Mouse (Mus musculus) adrenal gland, postnatal 14 days (tissue): Measurements from ENCODE around the gene Sdk2. TPM values are rescaled to one million over a fixed set of nuclear protein-coding genes. Genes with fewer than 3 reads are reported as not detected.
A peak's percentile ranks its signal among the peaks of the same experiment; 100 is the strongest.

ENCODE experiments used
- DNase-seq: peaks from one replicate; pipeline ENCODE4 v3.0.0; 2021; ENCODE audit warnings: mixed read lengths
- total RNA-seq: library from RNA; stranded (reverse); gene quantifications from 2 replicates; pipeline ENCODE4 v1.2.3, GENCODE M21; 2021

Sdk2 gene
- total RNA-seq, 1 experiment from 2014 or later: 4.4 TPM

- no peak for DNase-seq
Observed at GRCm38 (mm10) chr11:113763449-113763848, 303.4 kb downstream of the Sdk2 start.

GRCm38 (mm10) chr11:113762136-113762797 is 304.6 kb downstream of the Sdk2 start:
- peak; percentile 48 for DNase-seq

GRCm38 (mm10) chr11:113761646-113762045 is 305.2 kb downstream of the Sdk2 start:
- no peak for DNase-seq

- DNase-seq: peak; percentile 78
Observed at GRCm38 (mm10) chr11:113760476-113760875, 306.4 kb downstream of the Sdk2 start.

DNA sequence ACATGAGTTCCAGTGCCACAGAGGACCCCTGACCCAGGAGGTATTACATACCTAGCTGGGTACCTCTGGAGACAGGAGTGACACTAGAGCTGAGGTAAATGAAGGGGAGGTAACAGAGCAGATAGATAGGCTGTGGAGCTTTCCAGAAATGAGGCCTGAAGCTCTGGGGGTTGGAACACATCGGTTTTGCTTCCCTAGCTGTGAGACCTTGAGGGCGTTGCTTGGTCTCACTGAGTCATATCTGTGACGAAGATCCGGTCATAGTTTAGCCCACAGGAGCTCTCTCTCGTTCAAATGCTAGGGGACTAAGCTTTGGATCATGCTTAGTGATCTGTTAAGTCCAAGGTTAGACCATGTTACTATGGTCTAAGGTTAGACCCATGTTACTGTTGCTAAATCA is 308.0 kb downstream of the Sdk2 start:
- peak; percentile 30 for DNase-seq

- peak; percentile 54 for DNase-seq
Observed at GRCm38 (mm10) chr11:113756578-113756977, 310.3 kb downstream of the Sdk2 start.

GRCm38 (mm10) chr11:113755878-113756277 is 311.0 kb downstream of the Sdk2 start:
- no peak for DNase-seq

- no peak for DNase-seq
Observed at GRCm38 (mm10) chr11:113754845-113755244, 312.0 kb downstream of the Sdk2 start.

DNA sequence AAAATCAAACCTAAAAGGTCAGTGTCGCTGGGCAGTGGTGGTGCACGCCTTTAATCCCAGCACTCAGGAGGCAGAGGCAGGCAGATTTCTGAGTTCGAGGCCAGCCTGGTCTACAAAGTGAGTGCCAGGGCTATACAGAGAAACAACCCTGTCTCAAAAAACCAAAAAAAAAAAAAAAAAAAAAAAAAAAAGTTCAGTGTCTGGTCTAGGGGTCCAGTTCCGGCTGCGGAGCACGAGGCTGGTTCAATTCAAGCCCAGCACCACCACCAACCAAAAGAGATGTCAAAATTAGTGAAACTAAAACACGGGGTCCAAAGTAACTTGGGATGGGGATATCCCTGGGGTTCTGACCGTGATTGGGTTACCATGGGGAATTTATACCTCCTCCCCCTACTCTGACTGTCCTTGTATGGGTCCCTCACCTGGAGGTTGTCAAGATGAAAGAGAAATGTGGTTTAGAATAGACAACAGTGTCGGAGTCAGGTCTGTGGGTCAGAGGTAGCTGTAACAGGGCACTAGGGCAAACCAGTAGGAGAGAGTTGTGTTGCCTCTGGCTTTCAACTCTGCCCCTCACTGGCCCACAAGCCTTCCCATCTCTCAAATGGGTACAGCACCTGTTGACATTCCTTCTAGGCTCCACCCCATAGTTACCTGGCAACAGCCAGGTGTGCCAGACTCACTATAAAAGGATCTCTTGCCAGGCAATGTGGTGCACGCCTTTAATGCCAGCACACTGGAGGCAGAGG is 314.0 kb downstream of the Sdk2 start:
- no peak for DNase-seq

GRCm38 (mm10) chr11:113752158-113752661 is 314.6 kb downstream of the Sdk2 start:
- DNase-seq: no peak

DNA sequence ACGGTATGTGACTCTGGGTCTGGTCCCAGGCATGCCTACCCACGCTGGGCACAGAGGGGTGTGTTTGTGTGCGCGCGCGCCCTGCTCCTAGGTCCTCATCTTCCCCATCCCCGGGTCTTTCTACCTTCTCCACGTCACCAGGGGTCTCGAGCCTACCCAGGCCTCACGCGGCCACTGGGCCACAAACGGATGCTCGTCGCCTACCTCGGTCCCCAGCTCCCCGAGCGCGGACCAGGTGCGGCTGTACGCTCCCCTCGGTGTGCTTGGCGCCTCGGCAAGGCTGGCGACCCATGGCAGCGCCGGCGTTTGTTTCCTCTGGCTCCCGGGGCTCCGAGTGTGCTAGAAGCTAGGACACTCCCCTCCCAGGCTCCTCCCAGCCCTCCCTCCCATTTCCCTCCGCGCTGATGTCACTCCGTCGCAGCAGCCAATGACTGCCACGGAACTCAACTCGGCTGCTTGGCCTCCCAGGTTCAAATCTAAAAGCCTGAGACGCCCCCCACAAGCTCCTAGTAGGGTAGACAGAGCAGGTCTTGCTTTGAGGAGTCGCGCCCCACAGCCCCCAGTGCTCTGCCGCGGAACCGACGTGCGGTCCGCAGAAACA is 315.3 kb downstream of the Sdk2 start, which contains the start of gene Cdc42ep4:
TSS of gene Cdc42ep4 (minus strand) at position 398 of the 601 bp plus-strand sequence.
- DNase-seq: peak; percentile 92

- peak; percentile 89 for DNase-seq
Observed at GRCm38 (mm10) chr11:113750571-113751483, 316.0 kb downstream of the Sdk2 start.

GRCm38 (mm10) chr11:113749749-113750351 is 317.0 kb downstream of the Sdk2 start:
- DNase-seq: peak; percentile 66

GRCm38 (mm10) chr11:113748797-113749521 is 317.9 kb downstream of the Sdk2 start:
- peak; percentile 82 for DNase-seq

DNA sequence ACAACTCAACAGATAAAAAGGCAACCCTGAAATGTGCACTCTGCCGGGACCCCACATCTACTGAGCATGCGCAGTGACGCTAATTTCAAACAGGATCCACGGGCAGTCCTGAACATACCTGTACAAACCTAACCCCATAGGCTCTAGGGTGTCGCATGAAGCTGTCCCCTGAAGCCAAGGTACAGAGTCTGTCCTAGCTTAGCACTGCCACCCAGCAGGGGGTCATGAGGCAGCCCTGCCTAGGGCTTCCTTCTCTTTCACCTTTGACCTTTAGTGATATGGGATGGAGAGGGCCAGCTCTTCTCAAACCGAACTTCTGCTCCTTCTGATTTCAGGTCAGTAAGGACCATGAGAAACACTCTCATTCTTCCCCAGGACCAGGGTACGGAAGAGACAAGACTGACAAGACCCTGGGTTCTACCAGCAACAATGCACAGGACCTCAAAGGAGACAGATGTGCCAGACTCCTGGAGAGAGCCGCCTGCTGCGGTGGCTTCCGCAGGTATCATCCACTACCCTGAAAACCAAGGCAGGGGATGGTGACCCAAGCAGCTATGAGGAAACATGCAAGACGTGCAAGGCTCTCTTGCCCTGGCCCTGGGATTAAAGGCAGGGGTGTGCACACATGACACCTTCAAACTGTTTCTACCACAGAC is 319.0 kb downstream of the Sdk2 start:
- DNase-seq: no peak

DNA sequence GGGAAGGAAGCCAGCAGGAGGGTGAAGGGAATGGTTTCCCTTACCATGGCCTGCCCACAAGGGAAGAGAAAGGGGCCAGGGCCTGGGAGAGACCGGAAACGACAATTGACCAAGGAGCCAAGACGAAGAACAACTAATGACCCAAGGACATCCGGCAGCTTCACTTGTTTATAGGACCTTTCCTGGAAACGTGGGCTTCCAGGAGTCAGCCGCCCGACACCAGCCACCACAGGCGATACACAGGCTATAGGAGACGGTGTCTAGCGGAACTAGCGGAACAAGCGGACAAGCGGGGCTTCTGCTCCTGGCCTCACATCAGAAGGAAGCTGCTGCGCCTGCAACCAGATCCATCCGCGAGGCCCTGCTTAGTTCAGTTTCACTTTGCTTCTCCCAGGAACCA is 319.8 kb downstream of the Sdk2 start:
- DNase-seq: peak; percentile 59

DNA sequence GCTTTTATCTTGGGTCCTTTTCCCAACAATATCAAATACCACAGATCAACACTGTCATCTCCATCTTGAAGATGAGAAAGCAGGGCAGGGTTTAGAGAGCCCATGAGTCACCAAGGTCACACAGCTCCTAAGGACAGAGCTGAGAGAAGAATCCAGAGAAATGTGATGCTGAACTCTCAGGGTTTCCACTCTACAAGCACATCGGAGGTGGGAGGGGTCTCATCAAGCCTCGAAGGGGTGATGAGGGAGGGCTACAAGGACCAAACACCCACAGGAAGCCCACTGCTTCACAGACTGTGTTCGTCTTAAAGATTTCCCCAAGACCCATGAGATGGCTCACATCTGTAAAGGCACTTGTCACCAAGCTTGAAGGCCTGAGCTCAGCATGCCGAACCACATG is 320.9 kb downstream of the Sdk2 start:
- DNase-seq: no peak

DNA sequence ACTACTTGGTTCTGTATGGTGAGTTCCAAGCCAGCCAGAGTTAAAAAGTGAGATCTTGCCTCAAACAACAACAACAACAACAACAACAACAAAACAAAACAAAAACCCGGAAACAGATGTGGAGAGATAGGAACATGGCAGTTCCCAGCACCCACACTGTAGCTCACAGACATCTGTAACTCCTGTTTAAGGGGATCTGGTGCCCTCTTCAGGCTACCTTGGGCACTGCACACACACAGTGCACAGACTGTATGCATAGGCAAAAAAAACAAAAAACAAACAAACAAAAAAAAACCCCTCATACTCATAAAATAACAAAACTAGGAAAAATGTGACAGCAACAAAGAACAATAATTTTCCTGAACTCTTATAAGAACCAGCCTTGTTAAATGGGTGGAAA is 323.8 kb downstream of the Sdk2 start:
- no peak for DNase-seq

DNA sequence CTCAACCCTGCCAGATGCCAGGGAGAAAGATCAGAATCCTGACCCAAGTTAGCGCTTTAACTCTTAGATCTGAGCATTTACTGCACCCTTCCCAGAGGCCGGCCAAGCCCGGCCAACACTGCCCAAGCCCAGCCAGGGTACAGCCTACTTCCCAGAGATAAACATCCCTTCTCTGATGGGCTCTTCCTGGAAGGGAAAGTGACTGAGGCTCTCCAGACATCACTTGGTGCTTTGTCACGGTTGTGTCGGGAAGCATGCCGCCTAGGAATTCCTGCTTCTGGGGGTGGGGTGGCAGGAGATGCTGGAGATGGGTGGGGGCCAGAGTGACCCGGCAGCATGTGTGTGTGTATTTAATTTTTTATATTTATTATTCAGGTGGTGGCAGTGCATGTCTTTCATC is 326.7 kb downstream of the Sdk2 start:
- DNase-seq: no peak

GRCm38 (mm10) chr11:113739213-113739612 is 327.6 kb downstream of the Sdk2 start:
- DNase-seq: no peak
